Mouse (Mus musculus) embryo, embryonic 10.5 days (tissue): ENCODE data around the gene Dgat2.

Experiments used
- DNase-seq: peaks from one replicate; pipeline ENCODE4 v3.0.0-alpha.2; 2015; ENCODE audit warnings: low spot score

The Dgat2 gene

GRCm38 (mm10) chr7:99193926-99194325, 11.4 kb upstream of the Dgat2 start:
- DNase-seq: no peak

GRCm38 (mm10) chr7:99191411-99191810, 8.9 kb upstream of the Dgat2 start:
- DNase-seq: no peak

- no peak for DNase-seq
These were observed 7.4 kb upstream of the Dgat2 start for GRCm38 (mm10) chr7:99189885-99190284.

GRCm38 (mm10) chr7:99188630-99189029, 6.1 kb upstream of the Dgat2 start:
- DNase-seq: no peak

- DNase-seq: no peak
These were observed 4.9 kb upstream of the Dgat2 start for GRCm38 (mm10) chr7:99187451-99187850.

GRCm38 (mm10) chr7:99185405-99185804, 2.9 kb upstream of the Dgat2 start:
- DNase-seq: no peak

GRCm38 (mm10) chr7:99183751-99184150, 1.2 kb upstream of the Dgat2 start:
- no peak for DNase-seq

GRCm38 (mm10) chr7:99181619-99182431, 694 bp downstream of the Dgat2 start:
- DNase-seq: peak; percentile 4

GRCm38 (mm10) chr7:99180162-99180561, 2.4 kb downstream of the Dgat2 start:
- no peak for DNase-seq

- DNase-seq: no peak
These were observed 3.2 kb downstream of the Dgat2 start for GRCm38 (mm10) chr7:99179271-99179670.

GRCm38 (mm10) chr7:99177386-99177785, 5.1 kb downstream of the Dgat2 start:
- DNase-seq: no peak

GRCm38 (mm10) chr7:99175666-99176065, 6.9 kb downstream of the Dgat2 start:
- no peak for DNase-seq

GRCm38 (mm10) chr7:99175118-99175517, 7.4 kb downstream of the Dgat2 start:
- no peak for DNase-seq

GRCm38 (mm10) chr7:99174006-99174405, 8.5 kb downstream of the Dgat2 start:
- DNase-seq: no peak

- DNase-seq: no peak
These were observed 9.6 kb downstream of the Dgat2 start for GRCm38 (mm10) chr7:99172898-99173297.

GRCm38 (mm10) chr7:99171730-99172463, 10.6 kb downstream of the Dgat2 start:
- DNase-seq: no peak

- no peak for DNase-seq
These were observed 12.0 kb downstream of the Dgat2 start for GRCm38 (mm10) chr7:99170519-99170918.

- no peak for DNase-seq
These were observed 12.7 kb downstream of the Dgat2 start for GRCm38 (mm10) chr7:99169717-99170403.

- DNase-seq: no peak
These were observed 13.8 kb downstream of the Dgat2 start for GRCm38 (mm10) chr7:99168756-99169155.

GRCm38 (mm10) chr7:99167939-99168338, 14.6 kb downstream of the Dgat2 start:
- no peak for DNase-seq

- DNase-seq: no peak
These were observed 16.4 kb downstream of the Dgat2 start for GRCm38 (mm10) chr7:99166159-99166558.

GRCm38 (mm10) chr7:99164873-99165410, 17.6 kb downstream of the Dgat2 start:
- DNase-seq: no peak
